Mouse (Mus musculus): Measurements from ENCODE around the gene 2310039H08Rik.
"Not testable (repeated sequence)": the region's sequence is repeated elsewhere in the genome, so short reads cannot be mapped to it uniquely, and the experiment has no call there.

2310039H08Rik gene

DNA sequence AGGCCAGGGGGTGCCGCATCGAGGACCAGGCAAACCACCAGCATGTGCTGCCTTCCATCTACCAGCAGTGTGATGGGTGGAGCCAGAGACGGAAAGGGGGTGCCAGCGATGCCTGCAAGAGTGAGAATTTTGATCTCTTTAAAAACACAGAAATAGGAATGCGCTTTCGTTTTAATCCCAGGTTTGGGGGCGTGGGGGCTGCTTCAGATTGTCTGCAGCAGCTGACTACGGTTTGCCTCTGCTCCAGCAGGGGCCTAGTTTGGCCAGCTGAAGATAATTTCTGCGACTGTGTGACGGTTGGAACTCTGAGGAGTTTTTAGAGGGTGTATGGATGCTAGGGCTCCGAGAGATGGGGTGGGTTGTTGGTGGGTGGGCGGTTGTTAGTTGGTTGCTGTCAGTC lies 13.7 kb upstream of the 2310039H08Rik start:
- no peak for DNase-seq (ENCODE audit: low read depth, low spot score)

DNA sequence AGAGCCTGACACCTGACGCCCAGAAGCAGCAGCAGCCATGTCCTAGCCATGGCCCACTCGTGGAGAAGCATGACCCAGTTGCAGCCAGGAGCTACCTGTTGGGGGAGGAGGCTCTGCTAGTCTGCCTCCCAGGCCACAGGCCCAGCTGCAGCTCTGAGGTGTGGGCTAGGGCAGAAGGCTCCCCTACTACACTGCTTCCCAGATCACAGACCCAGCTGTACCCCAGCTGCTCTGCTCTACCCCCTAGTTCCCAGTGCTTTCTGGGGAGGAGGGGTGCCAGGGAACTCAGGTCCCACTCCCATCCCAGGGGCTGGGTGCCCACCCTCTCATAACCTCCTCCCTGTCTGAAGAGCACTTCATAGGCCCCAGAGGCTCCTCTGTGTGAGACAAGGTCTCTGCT lies 8.9 kb upstream of the 2310039H08Rik start, which contains the start of gene Ptcra:
Ptcra (minus strand) TSS at position 169 of the 400 bp plus-strand sequence.
- no peak for DNase-seq (ENCODE audit: low read depth, low spot score)

DNA sequence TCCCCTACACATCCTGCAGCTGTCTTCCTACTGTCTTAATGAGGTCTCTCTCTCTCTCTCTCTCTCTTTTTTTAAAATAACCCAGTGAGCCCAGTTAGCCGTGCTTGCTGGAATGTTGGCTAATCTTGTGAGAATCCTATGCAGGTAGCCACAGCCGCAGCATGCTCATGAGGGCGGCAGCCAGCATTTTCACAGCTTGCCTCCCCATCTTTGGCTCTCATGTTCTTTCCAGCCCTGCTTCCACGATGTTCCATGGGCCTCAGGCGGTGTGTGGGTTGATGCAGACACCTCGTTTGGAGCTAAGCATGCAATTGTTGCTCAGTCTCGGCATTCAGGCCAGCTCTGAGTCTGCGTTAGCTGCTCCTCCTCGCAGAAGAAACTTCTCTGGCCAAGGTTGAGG lies 7.5 kb upstream of the 2310039H08Rik start:
- DNase-seq (ENCODE audit: low read depth, low spot score) = not testable (repeated sequence)

DNA sequence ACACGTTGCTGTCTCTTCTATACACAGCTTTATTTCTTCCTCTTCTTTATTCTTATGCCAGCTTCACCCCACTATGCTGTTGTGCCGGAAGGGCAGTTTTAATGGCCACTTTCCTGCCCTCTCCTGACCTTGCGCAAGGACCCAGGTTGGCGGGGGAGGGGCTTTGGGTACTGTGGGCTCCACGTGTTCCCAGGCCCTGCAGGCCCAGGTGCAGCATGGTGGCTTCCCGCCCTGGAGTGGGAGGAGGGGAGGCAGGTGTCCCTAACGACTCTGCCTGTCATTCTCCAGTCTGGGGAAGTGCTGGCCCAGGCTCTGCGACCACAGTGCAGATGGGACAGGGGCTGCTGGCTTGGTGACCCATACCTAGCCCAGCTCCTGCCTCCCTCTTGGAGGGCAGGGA lies 4.6 kb upstream of the 2310039H08Rik start:
- no peak for DNase-seq (ENCODE audit: low read depth, low spot score)

- no peak for DNase-seq (ENCODE audit: low read depth, low spot score)
Observed at GRCm38 (mm10) chr17:46770546-46770945, 1.9 kb upstream of the 2310039H08Rik start.

DNA sequence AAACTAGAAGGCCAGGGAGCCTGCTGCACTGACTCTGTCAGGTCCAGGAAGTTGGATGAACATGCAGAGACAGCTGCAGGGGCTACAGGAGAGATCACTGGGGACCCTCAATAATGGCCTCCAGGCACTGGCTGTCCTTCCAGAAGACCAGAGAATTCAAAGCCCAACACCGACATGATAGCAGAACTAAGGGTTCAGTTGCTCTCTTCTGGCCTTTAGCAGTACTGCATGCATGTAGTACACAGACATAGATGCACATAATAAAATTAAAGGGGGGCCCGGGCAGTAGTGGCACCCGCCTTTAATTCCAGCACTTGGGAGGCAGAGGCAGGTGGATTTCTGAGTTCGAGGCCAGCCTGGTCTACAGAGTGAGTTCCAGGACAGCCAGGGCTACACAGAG lies 1.4 kb upstream of the 2310039H08Rik start:
- DNase-seq (ENCODE audit: low read depth, low spot score) = no peak

DNA sequence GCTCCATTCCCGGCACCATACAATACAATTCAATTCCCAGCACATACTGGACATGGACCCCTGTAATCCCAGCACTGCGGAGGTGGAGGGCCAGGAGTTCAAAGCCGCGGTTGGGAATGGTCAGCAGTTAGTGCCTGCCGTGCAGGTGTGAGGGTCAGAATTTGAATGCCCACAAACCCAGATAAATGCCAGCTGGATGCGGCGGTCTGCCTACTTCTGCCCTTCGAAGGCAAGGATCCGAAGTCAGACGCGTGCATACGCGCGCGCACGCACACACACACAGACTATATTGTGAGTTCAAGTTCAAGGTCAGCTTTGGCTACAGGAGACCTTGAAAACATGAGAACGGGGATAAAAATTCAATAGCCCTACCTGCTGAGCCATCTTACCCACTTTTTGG lies 819 bp upstream of the 2310039H08Rik start:
- no peak for DNase-seq (ENCODE audit: low read depth, low spot score)

DNA sequence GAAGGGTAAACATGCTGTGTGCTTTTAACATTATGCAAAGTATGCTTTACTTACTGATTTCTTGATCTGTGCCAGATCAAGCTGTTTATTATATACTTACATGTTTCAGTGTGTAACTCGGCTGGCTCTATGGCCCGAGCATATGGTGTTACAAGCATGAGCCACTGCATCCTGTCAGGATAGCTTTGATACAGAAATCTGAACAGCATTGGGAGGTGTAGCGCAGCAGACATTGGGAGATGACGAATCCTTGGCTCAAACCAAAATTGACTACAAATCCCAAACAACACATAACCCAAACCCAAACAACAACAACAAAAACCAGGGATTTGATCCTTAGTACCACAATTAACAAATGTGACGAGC lies 414 bp upstream of the 2310039H08Rik start:
- DNase-seq (ENCODE audit: low read depth, low spot score) = no peak

- DNase-seq (ENCODE audit: low read depth, low spot score) = peak; percentile 44
Observed at GRCm38 (mm10) chr17:46773278-46774130, 1.1 kb downstream of the 2310039H08Rik start.

DNA sequence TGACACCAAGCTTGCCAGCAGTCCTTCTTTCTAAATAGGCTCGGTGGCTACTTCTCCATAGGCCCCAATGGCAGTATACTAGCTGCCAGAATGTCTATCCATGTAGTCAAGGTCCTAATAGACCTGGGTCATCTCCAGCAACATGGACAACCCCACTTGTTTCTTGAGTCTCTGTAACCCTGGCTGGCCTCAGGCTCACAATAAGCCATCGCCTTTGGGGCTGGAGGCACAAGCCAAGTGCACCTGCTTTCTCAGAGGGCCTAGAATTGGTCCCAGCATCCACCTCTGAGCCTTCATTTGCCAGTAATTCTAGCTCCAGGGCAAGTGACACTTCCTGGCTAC lies 1.7 kb downstream of the 2310039H08Rik start:
- no peak for DNase-seq (ENCODE audit: low read depth, low spot score)

- no peak for DNase-seq (ENCODE audit: low read depth, low spot score)
Observed at GRCm38 (mm10) chr17:46775070-46775469, 2.6 kb downstream of the 2310039H08Rik start.

DNA sequence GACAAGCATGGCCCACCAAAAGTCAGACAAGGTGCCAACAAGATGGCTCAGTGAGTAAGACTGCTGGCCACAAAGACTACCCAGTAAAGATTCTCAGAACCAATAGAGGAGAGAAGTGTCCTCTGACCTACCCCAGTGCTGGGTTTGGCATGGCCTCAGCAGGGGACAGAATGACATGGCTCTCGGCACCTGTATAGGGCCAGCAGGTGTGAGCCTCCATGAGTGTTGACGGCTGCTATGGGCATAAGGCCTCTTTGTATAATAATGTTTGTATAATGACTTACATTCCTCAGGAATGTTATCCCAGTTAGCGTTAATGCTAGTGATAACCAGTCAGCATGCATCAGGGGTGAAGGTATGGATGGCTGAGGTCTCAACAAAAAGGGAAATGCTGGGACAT lies 3.7 kb downstream of the 2310039H08Rik start:
- no peak for DNase-seq (ENCODE audit: low read depth, low spot score)

GRCm38 (mm10) chr17:46781876-46782275 lies 9.4 kb downstream of the 2310039H08Rik start:
- no peak for DNase-seq (ENCODE audit: low read depth, low spot score)

DNA sequence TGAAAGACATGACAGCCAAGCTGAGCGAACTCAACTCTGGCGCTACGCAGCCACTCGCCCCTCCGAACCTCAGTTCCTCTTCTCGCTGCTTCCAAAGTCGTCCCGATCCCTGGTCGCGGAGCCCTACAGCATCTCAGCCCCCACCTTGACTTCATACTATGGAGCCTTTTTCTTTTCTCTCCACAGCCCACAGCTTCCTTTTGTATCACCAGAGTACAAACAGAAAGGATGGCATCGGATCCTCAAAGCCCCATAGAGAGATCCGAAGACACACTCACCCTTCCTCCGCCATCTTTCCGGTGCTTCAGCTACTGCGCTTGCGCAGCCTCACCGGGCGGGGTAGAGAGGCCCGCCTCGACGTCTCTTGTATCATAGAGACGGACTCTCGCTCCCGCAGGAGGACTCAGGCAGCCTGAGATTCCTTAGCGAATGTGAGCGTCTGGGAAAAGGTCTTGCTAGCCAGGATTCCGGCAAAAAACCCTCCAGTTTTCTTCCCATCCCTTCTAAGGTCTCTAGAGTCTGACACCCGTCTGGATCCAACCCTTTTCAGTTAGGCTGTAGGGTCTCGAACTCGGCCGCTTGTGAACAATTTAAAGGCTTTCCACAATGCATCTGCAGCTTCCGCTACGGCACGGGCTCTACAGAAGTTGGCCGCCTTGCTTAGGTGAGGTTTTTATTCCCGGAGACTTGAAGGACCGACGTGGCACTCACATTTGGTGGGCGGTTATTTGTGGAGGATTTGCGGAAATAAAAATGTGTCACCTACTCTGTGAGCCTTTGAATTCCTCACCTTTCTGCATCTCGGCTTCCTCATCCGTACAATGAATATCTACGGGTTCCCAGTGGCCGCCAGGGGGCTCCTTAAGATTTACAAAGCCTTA lies 10.1 kb downstream of the 2310039H08Rik start, which contains the start of gene Rpl7l1:
Rpl7l1 (minus strand) TSS at position 332 of the 881 bp plus-strand sequence.
- DNase-seq (ENCODE audit: low read depth, low spot score) = peak; percentile 94

GRCm38 (mm10) chr17:46783222-46783565 lies 10.8 kb downstream of the 2310039H08Rik start:
- DNase-seq (ENCODE audit: low read depth, low spot score) = no peak

- DNase-seq (ENCODE audit: low read depth, low spot score) = no peak
Observed at GRCm38 (mm10) chr17:46786952-46787351, 14.5 kb downstream of the 2310039H08Rik start.

GRCm38 (mm10) chr17:46787974-46788373 lies 15.5 kb downstream of the 2310039H08Rik start:
- not testable (repeated sequence) for DNase-seq (ENCODE audit: low read depth, low spot score)

DNA sequence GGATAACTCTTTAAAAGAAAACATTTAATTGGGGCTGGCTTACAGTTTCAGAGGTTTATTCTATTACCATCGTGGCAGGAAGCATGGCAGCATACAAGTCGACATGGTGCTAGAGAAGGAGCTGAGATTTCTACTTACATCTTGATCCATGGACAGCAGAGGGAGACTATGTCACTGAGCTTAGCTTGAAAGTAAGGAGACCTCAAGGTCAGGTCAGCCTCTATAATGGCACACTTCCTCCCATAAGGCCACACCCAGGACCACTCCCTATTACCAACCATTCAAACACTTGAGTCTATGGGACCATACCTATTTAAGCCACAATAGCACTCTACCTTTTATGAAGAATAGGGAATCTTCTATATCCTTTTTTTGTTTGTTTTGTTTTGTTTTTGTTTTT lies 20.5 kb downstream of the 2310039H08Rik start:
- DNase-seq (ENCODE audit: low read depth, low spot score) = no peak

GRCm38 (mm10) chr17:46796743-46797142 lies 24.3 kb downstream of the 2310039H08Rik start:
- no peak for DNase-seq (ENCODE audit: low read depth, low spot score)

DNA sequence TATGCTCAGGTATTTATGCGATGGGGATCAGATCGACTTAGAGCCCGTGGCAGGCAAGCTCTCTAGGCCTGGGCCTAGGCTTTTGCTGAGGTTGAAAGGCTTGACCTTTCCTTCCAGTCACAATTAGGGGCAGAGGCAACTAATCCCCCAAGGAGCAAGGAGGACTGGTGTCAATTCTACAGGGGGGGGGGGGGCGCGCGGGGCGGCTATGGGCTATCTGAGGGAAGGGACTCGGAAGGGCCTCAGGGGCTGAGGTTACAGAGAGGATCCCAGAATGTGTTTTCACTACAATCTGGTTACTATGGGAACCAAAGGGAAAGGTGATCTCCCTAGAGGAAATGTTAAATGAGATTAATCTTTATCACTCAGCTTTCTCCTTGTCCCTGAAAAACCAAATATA lies 25.0 kb downstream of the 2310039H08Rik start:
- no peak for DNase-seq (ENCODE audit: low read depth, low spot score)

- DNase-seq (ENCODE audit: low read depth, low spot score) = no peak
Observed at GRCm38 (mm10) chr17:46799680-46800079, 27.2 kb downstream of the 2310039H08Rik start.

DNA sequence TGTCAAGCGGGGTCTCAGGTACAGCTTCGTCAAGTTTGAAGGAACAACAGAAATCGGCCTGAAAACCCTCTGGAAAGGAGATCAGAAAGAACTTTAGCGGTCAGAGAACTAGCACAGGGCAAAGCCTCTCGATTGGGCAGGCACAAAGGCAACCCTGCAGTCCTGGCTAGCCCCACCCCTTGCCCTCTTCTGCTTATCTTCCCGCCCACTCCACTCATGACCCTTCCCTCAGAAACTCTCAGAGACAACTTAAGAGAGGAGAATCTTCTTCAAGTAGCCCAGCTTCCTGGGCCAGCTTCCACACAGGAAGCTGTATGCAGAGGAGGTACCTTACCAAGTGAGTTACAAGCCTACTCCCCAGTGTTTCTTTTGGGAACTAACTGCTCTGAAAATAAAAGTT lies 29.3 kb downstream of the 2310039H08Rik start:
- no peak for DNase-seq (ENCODE audit: low read depth, low spot score)

GRCm38 (mm10) chr17:46808376-46808775 lies 35.9 kb downstream of the 2310039H08Rik start:
- no peak for DNase-seq (ENCODE audit: low read depth, low spot score)

Measured in CD4-positive, CD25-positive, alpha-beta regulatory T cell, adult 2 months (primary cell).